Mouse (Mus musculus): Measurements from ENCODE around the gene Gm10665. TPM values are rescaled to one million over a fixed set of nuclear protein-coding genes. Genes with fewer than 3 reads are reported as not detected.

Gm10665 gene
- polyA plus RNA-seq (2012; rRNA removed; ENCODE audit: low replicate concordance), result not detected in 2 replicates

GRCm38 (mm10) chr7:22463975-22464374, at the start of gene Gm10665:
Gm10665 (minus strand) TSS chr7:22464075.

GRCm38 (mm10) chr7:22499578-22499977, 35.7 kb upstream of the Gm10665 start, which contains the start of gene Vmn1r151:
Vmn1r151 (minus strand) TSS chr7:22499678.

GRCm38 (mm10) chr7:22438129-22438528, 25.7 kb downstream of the Gm10665 start, which contains the start of gene Vmn1r149:
Vmn1r149 (minus strand) TSS chr7:22438229.

GRCm38 (mm10) chr7:22413283-22413682, 50.6 kb downstream of the Gm10665 start, which contains the start of gene Vmn1r148:
Vmn1r148 (plus strand) TSS chr7:22413583.

Other genes starting within 250 kb of the Gm10665 start
- gene Gm8453, start 234.6 kb downstream of the Gm10665 start, polyA plus RNA-seq (2012; rRNA removed; ENCODE audit: low replicate concordance), result not detected in 2 replicates
- not detected in 2 replicates for gene Gm4187, start 134.4 kb downstream of the Gm10665 start, polyA plus RNA-seq (2012; rRNA removed; ENCODE audit: low replicate concordance)
- not detected in 2 replicates for gene Gm8660, start 93.0 kb downstream of the Gm10665 start, polyA plus RNA-seq (2012; rRNA removed; ENCODE audit: low replicate concordance)
- not detected in 2 replicates for gene Vmn1r148, start 50.5 kb downstream of the Gm10665 start, polyA plus RNA-seq (2012; rRNA removed; ENCODE audit: low replicate concordance)
- gene Vmn1r149, start 25.8 kb downstream of the Gm10665 start, polyA plus RNA-seq (2012; rRNA removed; ENCODE audit: low replicate concordance), result not detected in 2 replicates
- gene Vmn1r151, start 35.6 kb upstream of the Gm10665 start, polyA plus RNA-seq (2012; rRNA removed; ENCODE audit: low replicate concordance), result not detected in 2 replicates
- gene Vmn1r152, start 58.9 kb upstream of the Gm10665 start, polyA plus RNA-seq (2012; rRNA removed; ENCODE audit: low replicate concordance), result not detected in 2 replicates
- not detected in 2 replicates for gene Gm8677, start 70.8 kb upstream of the Gm10665 start, polyA plus RNA-seq (2012; rRNA removed; ENCODE audit: low replicate concordance)
- gene Gm4201, start 101.3 kb upstream of the Gm10665 start, polyA plus RNA-seq (2012; rRNA removed; ENCODE audit: low replicate concordance), result not detected in 2 replicates
- gene Gm4565, start 124.1 kb upstream of the Gm10665 start, polyA plus RNA-seq (2012; rRNA removed; ENCODE audit: low replicate concordance), result not detected in 2 replicates
- not detected in 2 replicates for gene Vmn1r155, start 193.9 kb upstream of the Gm10665 start, polyA plus RNA-seq (2012; rRNA removed; ENCODE audit: low replicate concordance)
- gene Gm8693, start 228.2 kb upstream of the Gm10665 start, polyA plus RNA-seq (2012; rRNA removed; ENCODE audit: low replicate concordance), result not detected in 2 replicates

All from subcutaneous adipose tissue, adult 2 months (tissue).